Mouse (Mus musculus) liver, embryonic 15.5 days (tissue): ENCODE data around the gene Got1. TPM values are rescaled to one million over a fixed set of nuclear protein-coding genes. Genes with fewer than 3 reads are reported as not detected.

ENCODE experiments used
- ATAC-seq: fragments of 200-750 bp; cut with Nextera tagmentation; 2 replicates; pipeline ENCODE4 v1.8.0; 2017; ENCODE audit warnings: moderate number of reproducible peaks, mild to moderate bottlenecking, moderate library complexity; ENCODE audit not compliant: insufficient read depth
- H3K27ac ChIP-seq: fragments of 300-500 bp; sonication (generic); replicated peaks from 2 replicates; pipeline ENCODE4 v1.5.1; 2015; ENCODE audit warnings: mild to moderate bottlenecking, inconsistent platforms
- H3K27me3 ChIP-seq: fragments of 300-500 bp; sonication (generic); 2 replicates; pipeline ENCODE4 v1.6.1; 2015; ENCODE audit warnings: mild to moderate bottlenecking, inconsistent platforms
- H3K36me3 ChIP-seq: fragments of 300-500 bp; sonication (generic); replicated peaks from 2 replicates; pipeline ENCODE4 v1.6.1; 2015; ENCODE audit warnings: moderate library complexity, mild to moderate bottlenecking, inconsistent platforms
- H3K4me1 ChIP-seq: fragments of 300-500 bp; sonication (generic); replicated peaks from 2 replicates; pipeline ENCODE4 v1.6.1; 2015; ENCODE audit warnings: inconsistent platforms
- H3K4me2 ChIP-seq: fragments of 300-500 bp; sonication (generic); 2 replicates; pipeline ENCODE4 v1.6.1; 2015; ENCODE audit warnings: moderate library complexity, mild to moderate bottlenecking, inconsistent platforms
- H3K4me3 ChIP-seq: fragments of 300-500 bp; sonication (generic); replicated peaks from 2 replicates; pipeline ENCODE4 v1.5.1; 2015; ENCODE audit warnings: mild to moderate bottlenecking, inconsistent platforms
- H3K9ac ChIP-seq: fragments of 300-500 bp; sonication (generic); 2 replicates; pipeline ENCODE4 v1.6.1; 2015; ENCODE audit warnings: moderate library complexity, mild to moderate bottlenecking, inconsistent platforms
- H3K9me3 ChIP-seq: fragments of 300-500 bp; sonication (generic); replicated peaks from 2 replicates; pipeline ENCODE4 v1.6.1; 2016; ENCODE audit warnings: inconsistent platforms
- WGBS: fragments of 180-500 bp; shearing (Covaris S2); methylation state at CpG from one replicate; pipeline ENCODE4 v1.1.7; 2015; ENCODE audit warnings: mixed read lengths; ENCODE audit not compliant: insufficient replicate concordance; 5-methylcytosine and 5-hydroxymethylcytosine counted together
- polyA plus RNA-seq: library from polyadenylated mRNA; unstranded; fragments of >200 nt; fragmentation: Nextera tagmentation; extraction: Ambion mirVana; gene quantifications from 2 replicates; pipeline ENCODE4 v1.2.1, GENCODE M21; 2015

Gene Got1
- polyA plus RNA-seq, 1 experiment from 2014 or later, result 19.8 TPM

GRCm38 (mm10) chr19:43465076-43465475 lies 59.3 kb downstream of the Got1 start:
- Histone ChIP-seq H3K9ac (no peak overlapping the region), H3K27ac (no peak overlapping the region), H3K4me3 (no peak overlapping the region), H3K36me3 (no peaks in the 10 kb centered on the region), H3K27me3 (no peaks in the 10 kb centered on the region), H3K4me2 (no peak overlapping the region), H3K4me1 (no peaks in the 10 kb centered on the region), H3K9me3 (no peaks in the 10 kb centered on the region)
- ATAC-seq, result no peak
- WGBS, result 67% methylated on average over 11 of the region's 11 CpGs

GRCm38 (mm10) chr19:43464294-43464687 lies 60.1 kb downstream of the Got1 start:
- no peaks in the 10 kb centered on the region for H3K27me3 ChIP-seq
- no peak overlapping the region for H3K4me3 ChIP-seq
- H3K36me3 ChIP-seq, result no peaks in the 10 kb centered on the region
- H3K4me1 ChIP-seq, result no peaks in the 10 kb centered on the region
- no peak overlapping the region for H3K27ac ChIP-seq
- ATAC-seq, result peak; percentile 47
- no peak overlapping the region for H3K9ac ChIP-seq
- H3K9me3 ChIP-seq, result no peaks in the 10 kb centered on the region
- H3K4me2 ChIP-seq, result no peak overlapping the region
- 52% methylated on average over 3 of the region's 3 CpGs for WGBS

- Histone ChIP-seq H3K4me1 (no peaks in the 10 kb centered on the region), H3K36me3 (no peaks in the 10 kb centered on the region), H3K4me3 (no peak overlapping the region), H3K9ac (no peak overlapping the region), H3K9me3 (no peaks in the 10 kb centered on the region), H3K27ac (0 out of 2 replicates have a peak overlapping the region, but pooled peaks have one; percentile 19), H3K27me3 (no peaks in the 10 kb centered on the region), H3K4me2 (no peak overlapping the region)
- 63% methylated on average over 7 of the region's 7 CpGs for WGBS
- ATAC-seq, result peak; percentile 81
Observed at GRCm38 (mm10) chr19:43463546-43464293, 60.7 kb downstream of the Got1 start.

GRCm38 (mm10) chr19:43462141-43462540 lies 62.3 kb downstream of the Got1 start:
- H3K4me2 ChIP-seq, result no peak overlapping the region
- no peak overlapping the region for H3K9ac ChIP-seq
- no peak for ATAC-seq
- H3K27me3 ChIP-seq, result no peaks in the 10 kb centered on the region
- H3K36me3 ChIP-seq, result no peaks in the 10 kb centered on the region
- no peak overlapping the region for H3K4me3 ChIP-seq
- no peak overlapping the region for H3K27ac ChIP-seq
- H3K4me1 ChIP-seq, result no peaks in the 10 kb centered on the region
- no peaks in the 10 kb centered on the region for H3K9me3 ChIP-seq
- 68% methylated on average over 3 of the region's 3 CpGs for WGBS

- no peak overlapping the region for H3K9ac ChIP-seq
- no peaks in the 10 kb centered on the region for H3K4me1 ChIP-seq
- no peaks in the 10 kb centered on the region for H3K36me3 ChIP-seq
- no peak overlapping the region for H3K4me2 ChIP-seq
- ATAC-seq, result no peak
- no peak overlapping the region for H3K4me3 ChIP-seq
- WGBS, result 74% methylated on average over 12 of the region's 12 CpGs
- no peaks in the 10 kb centered on the region for H3K27me3 ChIP-seq
- H3K9me3 ChIP-seq, result no peaks in the 10 kb centered on the region
- no peak overlapping the region for H3K27ac ChIP-seq
Observed at GRCm38 (mm10) chr19:43460481-43460880, 63.9 kb downstream of the Got1 start.

- no peaks in the 10 kb centered on the region for H3K27me3 ChIP-seq
- no peak for ATAC-seq
- H3K4me2 ChIP-seq, result no peak overlapping the region
- no peak overlapping the region for H3K27ac ChIP-seq
- H3K36me3 ChIP-seq, result no peaks in the 10 kb centered on the region
- H3K9me3 ChIP-seq, result no peaks in the 10 kb centered on the region
- H3K4me3 ChIP-seq, result no peak overlapping the region
- 55% methylated on average over 4 of the region's 4 CpGs for WGBS
- H3K9ac ChIP-seq, result no peak overlapping the region
- no peaks in the 10 kb centered on the region for H3K4me1 ChIP-seq
Observed at GRCm38 (mm10) chr19:43459948-43460347, 64.5 kb downstream of the Got1 start.

GRCm38 (mm10) chr19:43453025-43453424 lies 71.4 kb downstream of the Got1 start:
- WGBS, result 15% methylated on average over 4 of the region's 4 CpGs
- Histone ChIP-seq H3K36me3 (no peaks in the 10 kb centered on the region), H3K9ac (no peak overlapping the region), H3K27ac (no peak overlapping the region; the same call in 1 of the 2 replicates), H3K4me3 (no peak overlapping the region), H3K9me3 (no peaks in the 10 kb centered on the region), H3K27me3 (no peaks in the 10 kb centered on the region), H3K4me1 (peaks cover 9% of the 10 kb centered on the region; the same call in 1 of the 2 replicates), H3K4me2 (no peak overlapping the region)
- peak; percentile 91 for ATAC-seq

GRCm38 (mm10) chr19:43452176-43452575 lies 72.2 kb downstream of the Got1 start:
- Histone ChIP-seq H3K4me3 (no peak overlapping the region), H3K4me1 (peaks cover 9% of the 10 kb centered on the region; the same call in 1 of the 2 replicates), H3K9ac (no peak overlapping the region), H3K27ac (no peak overlapping the region), H3K9me3 (no peaks in the 10 kb centered on the region), H3K27me3 (no peaks in the 10 kb centered on the region), H3K36me3 (no peaks in the 10 kb centered on the region), H3K4me2 (no peak overlapping the region)
- WGBS, result 80% methylated on average over 5 of the region's 5 CpGs
- no peak for ATAC-seq

- Histone ChIP-seq H3K4me1 (peaks cover 9% of the 10 kb centered on the region; the same call in 1 of the 2 replicates), H3K4me2 (no peak overlapping the region), H3K9me3 (no peaks in the 10 kb centered on the region), H3K9ac (no peak overlapping the region), H3K27ac (no peak overlapping the region), H3K36me3 (no peaks in the 10 kb centered on the region), H3K4me3 (no peak overlapping the region), H3K27me3 (no peaks in the 10 kb centered on the region)
- no peak for ATAC-seq
- 72% methylated on average over 10 of the region's 10 CpGs for WGBS
Observed at GRCm38 (mm10) chr19:43451563-43451962, 72.8 kb downstream of the Got1 start.

Other genes starting within 250 kb of the Got1 start
- not detected in 2 replicates for gene Hpse2, start 136.2 kb downstream of the Got1 start, polyA plus RNA-seq
- 0.12 and 0.21 TPM in 2 replicates for gene Cnnm1, start 84.2 kb downstream of the Got1 start, polyA plus RNA-seq
- gene Nkx2-3, start 87.7 kb upstream of the Got1 start, polyA plus RNA-seq, result 0.14 and 0.28 TPM in 2 replicates
- 5.1 and 5.7 TPM in 2 replicates for gene Slc25a28, start 150.3 kb upstream of the Got1 start, polyA plus RNA-seq
- gene Entpd7, start 165.1 kb upstream of the Got1 start, polyA plus RNA-seq, result 2.4 and 2.5 TPM in 2 replicates
- 8.9 and 11.4 TPM in 2 replicates for gene Cutc, start 228.4 kb upstream of the Got1 start, polyA plus RNA-seq
- 4.4 and 4.5 TPM in 2 replicates for gene Cox15, start 228.4 kb upstream of the Got1 start, polyA plus RNA-seq